Mouse (Mus musculus): Measurements from ENCODE around the gene Slit3. TPM values are rescaled to one million over a fixed set of nuclear protein-coding genes. Genes with fewer than 3 reads are reported as not detected.

The Slit3 gene
- polyA plus RNA-seq, 1 experiment = not detected

- Histone ChIP-seq H3K9me3 (ENCODE audit: control insufficient read depth, low read length) (peaks cover 6% of the 10 kb centered on the region), H3K36me3 (ENCODE audit: control insufficient read depth) (no peaks in the 10 kb centered on the region), H3K4me1 (ENCODE audit: control insufficient read depth) (no peaks in the 10 kb centered on the region), H3K4me3 (replicated peaks) (no peak overlapping the region), H3K27me3 (ENCODE audit: control insufficient read depth) (no peaks in the 10 kb centered on the region)
- TF ChIP-seq TAL1 (IDR thresholded peaks at IDR 0.05; ENCODE audit: low read length) = no peak
- no peak for TF ChIP-seq GATA1 (IDR thresholded peaks at IDR 0.05; ENCODE audit: low read length)
Observed at GRCm38 (mm10) chr11:35315449-35316028, 194.5 kb downstream of the Slit3 start.

- no peaks in the 10 kb centered on the region for H3K27me3 ChIP-seq (ENCODE audit: control insufficient read depth)
Observed at GRCm38 (mm10) chr11:35317221-35317620, 196.2 kb downstream of the Slit3 start.

GRCm38 (mm10) chr11:35317775-35318432 lies 196.9 kb downstream of the Slit3 start:
- H3K4me1 ChIP-seq (ENCODE audit: control insufficient read depth) = no peaks in the 10 kb centered on the region
- H3K4me3 ChIP-seq (replicated peaks) = no peak overlapping the region
- no peak for TF ChIP-seq GATA1 (IDR thresholded peaks at IDR 0.05; ENCODE audit: low read length)
- TF ChIP-seq TAL1 (IDR thresholded peaks at IDR 0.05; ENCODE audit: low read length) = no peak
- H3K27me3 ChIP-seq (ENCODE audit: control insufficient read depth) = no peaks in the 10 kb centered on the region
- peaks cover 4% of the 10 kb centered on the region for H3K9me3 ChIP-seq (ENCODE audit: control insufficient read depth, low read length)
- H3K36me3 ChIP-seq (ENCODE audit: control insufficient read depth) = no peaks in the 10 kb centered on the region

More at GRCm38 (mm10) chr11:35317221-35317620, 196.2 kb downstream of the Slit3 start:
- Histone ChIP-seq H3K9me3 (ENCODE audit: control insufficient read depth, low read length) (peaks cover 5% of the 10 kb centered on the region), H3K4me3 (replicated peaks) (no peak overlapping the region), H3K36me3 (ENCODE audit: control insufficient read depth) (no peaks in the 10 kb centered on the region), H3K4me1 (ENCODE audit: control insufficient read depth) (no peaks in the 10 kb centered on the region)
- TF ChIP-seq TAL1 (IDR thresholded peaks at IDR 0.05; ENCODE audit: low read length) (no peak), GATA1 (IDR thresholded peaks at IDR 0.05; ENCODE audit: low read length) (no peak)

- Histone ChIP-seq H3K4me3 (replicated peaks) (no peak overlapping the region), H3K36me3 (ENCODE audit: control insufficient read depth) (no peaks in the 10 kb centered on the region), H3K9me3 (ENCODE audit: control insufficient read depth, low read length) (peaks cover 4% of the 10 kb centered on the region), H3K27me3 (ENCODE audit: control insufficient read depth) (no peaks in the 10 kb centered on the region), H3K4me1 (ENCODE audit: control insufficient read depth) (no peaks in the 10 kb centered on the region)
- no peak for TF ChIP-seq GATA1 (IDR thresholded peaks at IDR 0.05; ENCODE audit: low read length)
- no peak for TF ChIP-seq TAL1 (IDR thresholded peaks at IDR 0.05; ENCODE audit: low read length)
Observed at GRCm38 (mm10) chr11:35318433-35319020, 197.5 kb downstream of the Slit3 start.

GRCm38 (mm10) chr11:35320518-35320917 lies 199.5 kb downstream of the Slit3 start:
- no peaks in the 10 kb centered on the region for H3K4me1 ChIP-seq (ENCODE audit: control insufficient read depth)
- H3K36me3 ChIP-seq (ENCODE audit: control insufficient read depth) = no peaks in the 10 kb centered on the region
- no peak for TF ChIP-seq TAL1 (IDR thresholded peaks at IDR 0.05; ENCODE audit: low read length)
- TF ChIP-seq GATA1 (IDR thresholded peaks at IDR 0.05; ENCODE audit: low read length) = no peak
- H3K27me3 ChIP-seq (ENCODE audit: control insufficient read depth) = no peaks in the 10 kb centered on the region
- peaks cover 4% of the 10 kb centered on the region for H3K9me3 ChIP-seq (ENCODE audit: control insufficient read depth, low read length)
- no peak overlapping the region for H3K4me3 ChIP-seq (replicated peaks)

GRCm38 (mm10) chr11:35324397-35324796 lies 203.4 kb downstream of the Slit3 start:
- Histone ChIP-seq H3K27me3 (ENCODE audit: control insufficient read depth) (no peaks in the 10 kb centered on the region), H3K4me1 (ENCODE audit: control insufficient read depth) (no peaks in the 10 kb centered on the region), H3K36me3 (ENCODE audit: control insufficient read depth) (no peaks in the 10 kb centered on the region), H3K4me3 (replicated peaks) (no peak overlapping the region), H3K9me3 (ENCODE audit: control insufficient read depth, low read length) (no peaks in the 10 kb centered on the region)
- no peak for TF ChIP-seq GATA1 (IDR thresholded peaks at IDR 0.05; ENCODE audit: low read length)
- TF ChIP-seq TAL1 (IDR thresholded peaks at IDR 0.05; ENCODE audit: low read length) = no peak

- H3K27me3 ChIP-seq (ENCODE audit: control insufficient read depth) = no peaks in the 10 kb centered on the region
- TF ChIP-seq TAL1 (IDR thresholded peaks at IDR 0.05; ENCODE audit: low read length) (no peak), GATA1 (IDR thresholded peaks at IDR 0.05; ENCODE audit: low read length) (no peak)
- H3K9me3 ChIP-seq (ENCODE audit: control insufficient read depth, low read length) = no peaks in the 10 kb centered on the region
- H3K36me3 ChIP-seq (ENCODE audit: control insufficient read depth) = no peaks in the 10 kb centered on the region
- H3K4me1 ChIP-seq (ENCODE audit: control insufficient read depth) = no peaks in the 10 kb centered on the region
- no peak overlapping the region for H3K4me3 ChIP-seq (replicated peaks)
Observed at GRCm38 (mm10) chr11:35325131-35325995, 204.3 kb downstream of the Slit3 start.

GRCm38 (mm10) chr11:35326346-35326745 lies 205.3 kb downstream of the Slit3 start:
- Histone ChIP-seq H3K4me1 (ENCODE audit: control insufficient read depth) (no peaks in the 10 kb centered on the region), H3K9me3 (ENCODE audit: control insufficient read depth, low read length) (no peaks in the 10 kb centered on the region)
- TF ChIP-seq GATA1 (IDR thresholded peaks at IDR 0.05; ENCODE audit: low read length) (no peak), TAL1 (IDR thresholded peaks at IDR 0.05; ENCODE audit: low read length) (no peak)

GRCm38 (mm10) chr11:35327899-35328298 lies 206.9 kb downstream of the Slit3 start:
- no peak overlapping the region for H3K4me3 ChIP-seq (replicated peaks)
- no peaks in the 10 kb centered on the region for H3K4me1 ChIP-seq (ENCODE audit: control insufficient read depth)
- no peaks in the 10 kb centered on the region for H3K36me3 ChIP-seq (ENCODE audit: control insufficient read depth)
- no peaks in the 10 kb centered on the region for H3K27me3 ChIP-seq (ENCODE audit: control insufficient read depth)
- H3K9me3 ChIP-seq (ENCODE audit: control insufficient read depth, low read length) = no peaks in the 10 kb centered on the region
- TF ChIP-seq GATA1 (IDR thresholded peaks at IDR 0.05; ENCODE audit: low read length) (no peak), TAL1 (IDR thresholded peaks at IDR 0.05; ENCODE audit: low read length) (no peak)

More at GRCm38 (mm10) chr11:35326346-35326745, 205.3 kb downstream of the Slit3 start:
- Histone ChIP-seq H3K4me3 (replicated peaks) (no peak overlapping the region), H3K36me3 (ENCODE audit: control insufficient read depth) (no peaks in the 10 kb centered on the region), H3K27me3 (ENCODE audit: control insufficient read depth) (no peaks in the 10 kb centered on the region)
